Mouse (Mus musculus) cerebellum, adult 2 months (tissue): ENCODE results near the gene Cd80.

Experiments
- CTCF ChIP-seq: fragments of 200-500 bp; IDR thresholded peaks from 2 replicates; pipeline ENCODE4 v1.5.1; 2011; ENCODE audit warnings: low read depth, mild to moderate bottlenecking, control low read depth, low read length, moderate library complexity, borderline replicate concordance; ENCODE audit not compliant: insufficient read depth
- POLR2A ChIP-seq: fragments of 200-500 bp; IDR thresholded peaks from 2 replicates; pipeline ENCODE4 v1.6.1; 2011; ENCODE audit warnings: low read length, control low read depth, borderline replicate concordance; ENCODE audit not compliant: insufficient read depth

DNA sequence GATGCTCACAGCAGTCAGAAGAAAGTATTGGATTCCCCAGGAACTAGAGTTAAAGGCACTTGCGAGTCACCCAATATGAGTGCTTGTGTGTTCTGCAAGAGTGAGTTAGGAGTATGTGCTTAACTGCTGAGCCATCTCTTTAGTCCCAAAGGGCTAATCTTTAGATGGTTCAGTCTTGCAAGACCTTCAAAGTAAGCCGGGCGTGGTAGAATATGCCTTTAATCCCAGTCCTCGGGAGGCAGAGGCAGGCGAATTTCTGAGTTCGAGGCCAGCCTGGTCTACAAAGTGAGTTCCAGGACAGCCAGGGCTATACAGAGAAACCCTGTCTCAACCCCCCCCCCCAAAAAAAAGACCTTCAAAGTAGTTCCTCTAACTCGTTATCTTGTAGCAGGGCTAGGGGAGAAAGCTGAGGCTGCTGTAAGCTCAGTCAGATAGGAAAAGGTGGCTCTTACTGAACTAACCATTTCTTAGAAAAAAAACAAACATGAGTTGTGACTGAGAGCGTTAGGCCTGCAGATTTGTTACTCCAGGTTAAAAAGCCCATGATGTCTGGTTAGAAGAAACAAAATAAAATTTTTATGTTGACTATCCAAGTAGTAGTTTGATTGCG is 19.4 kb downstream of the Cd80 start:
- no peak for TF ChIP-seq POLR2A
- TF ChIP-seq CTCF = no peak
